Mouse (Mus musculus): Measurements from ENCODE around the gene Dazap2. TPM values are rescaled to one million over a fixed set of nuclear protein-coding genes. Genes with fewer than 3 reads are reported as not detected.

The Dazap2 gene
- polyA plus RNA-seq, 3 experiments from 2014 or later = 722 to 762 (median 736) TPM

DNA sequence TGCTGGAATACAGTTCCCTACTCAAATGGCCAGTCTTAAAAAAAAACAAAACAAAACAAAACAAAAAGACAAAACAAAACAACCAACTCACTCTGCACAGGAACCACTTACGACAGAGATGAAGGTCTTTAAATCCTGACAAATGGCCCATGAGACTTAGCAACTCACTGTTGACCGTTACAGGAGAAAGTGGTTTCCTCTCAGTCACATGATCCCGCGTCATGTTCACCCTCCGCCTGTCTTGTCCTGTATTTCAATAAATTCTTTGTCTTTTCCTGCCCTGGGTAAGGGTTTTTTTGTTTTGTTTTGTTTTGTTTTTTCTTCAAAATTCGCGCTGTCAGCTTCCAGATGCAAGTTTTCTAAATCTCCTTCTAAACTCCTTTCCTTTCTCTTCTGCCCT is 3.2 kb upstream of the Dazap2 start:
- no peak for ATAC-seq

DNA sequence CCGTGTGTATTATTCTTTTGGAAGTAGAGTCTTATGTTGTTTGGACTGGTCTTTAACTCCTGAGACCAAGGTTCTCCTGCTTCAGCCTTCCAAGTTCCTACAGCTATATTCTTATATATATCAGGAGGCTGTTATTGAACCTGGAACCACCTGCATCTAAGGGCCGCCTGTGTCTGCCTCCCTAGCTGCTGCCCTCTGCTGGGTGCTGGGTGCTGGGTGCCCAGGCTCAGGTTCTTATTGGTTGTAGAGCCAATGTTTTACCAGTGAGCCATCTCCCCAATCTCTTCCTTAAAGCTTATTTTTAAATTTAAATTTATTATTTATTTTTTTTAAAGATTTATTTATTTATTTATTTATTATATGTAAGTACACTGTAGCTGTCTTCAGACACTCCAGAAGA is 2.7 kb upstream of the Dazap2 start:
- no peak for ATAC-seq

DNA sequence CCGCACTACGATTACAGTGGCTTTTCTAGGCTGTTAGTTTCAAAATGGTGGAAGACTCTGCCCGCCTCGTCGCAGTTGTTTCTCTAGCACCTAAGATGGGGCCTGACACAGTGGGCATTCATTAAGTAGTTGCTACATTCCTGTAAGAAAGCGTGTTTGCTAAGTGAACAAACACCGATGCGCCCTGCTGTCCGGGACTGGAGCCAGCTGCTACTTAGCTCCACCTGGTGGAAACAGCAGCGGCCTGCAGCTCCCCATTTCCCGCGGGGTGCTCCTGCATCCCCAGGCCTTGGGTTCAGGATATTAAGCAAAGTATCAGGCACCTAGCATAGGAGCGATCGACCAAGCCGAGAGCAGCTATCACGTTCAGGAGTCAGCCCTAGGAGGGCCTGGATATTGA is 1.6 kb upstream of the Dazap2 start:
- ATAC-seq = peak; percentile 16

DNA sequence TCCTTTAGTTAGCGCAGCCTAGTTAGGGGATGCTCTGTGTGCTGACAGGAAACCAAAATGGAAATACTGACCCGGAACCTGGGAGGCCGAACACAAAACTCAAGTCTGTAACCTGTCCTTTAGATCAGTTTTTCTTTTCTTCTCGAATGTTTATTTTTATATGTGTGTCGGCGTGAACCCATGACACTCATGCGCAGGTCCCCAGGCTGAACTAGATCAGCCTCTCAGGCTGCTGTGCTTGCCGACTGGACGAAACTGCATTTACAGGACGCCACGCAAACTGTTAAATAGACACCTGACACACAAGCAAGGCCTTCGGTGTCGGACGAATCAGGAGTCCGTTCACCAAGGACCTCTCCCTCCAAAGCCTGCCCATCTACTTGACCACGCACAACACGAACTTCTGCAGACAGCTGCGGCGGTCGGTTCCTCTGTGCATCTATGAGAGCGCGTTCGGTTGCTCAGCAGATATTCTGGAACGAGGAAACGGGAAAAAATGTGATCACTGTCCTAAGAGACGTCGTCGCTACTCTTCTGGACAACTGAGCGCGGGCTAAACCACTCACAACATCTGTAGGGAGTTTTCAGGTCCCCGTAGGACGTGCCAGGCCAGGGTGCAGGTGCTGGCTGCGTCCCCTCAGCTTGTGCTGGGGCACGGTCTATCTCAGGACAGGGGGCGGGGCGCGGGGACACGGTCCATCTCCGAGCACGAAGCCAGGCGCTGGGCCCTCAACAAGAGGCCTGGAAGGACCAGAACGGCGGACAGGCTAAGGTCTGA is 742 bp upstream of the Dazap2 start:
- peak; percentile 17 for ATAC-seq

DNA sequence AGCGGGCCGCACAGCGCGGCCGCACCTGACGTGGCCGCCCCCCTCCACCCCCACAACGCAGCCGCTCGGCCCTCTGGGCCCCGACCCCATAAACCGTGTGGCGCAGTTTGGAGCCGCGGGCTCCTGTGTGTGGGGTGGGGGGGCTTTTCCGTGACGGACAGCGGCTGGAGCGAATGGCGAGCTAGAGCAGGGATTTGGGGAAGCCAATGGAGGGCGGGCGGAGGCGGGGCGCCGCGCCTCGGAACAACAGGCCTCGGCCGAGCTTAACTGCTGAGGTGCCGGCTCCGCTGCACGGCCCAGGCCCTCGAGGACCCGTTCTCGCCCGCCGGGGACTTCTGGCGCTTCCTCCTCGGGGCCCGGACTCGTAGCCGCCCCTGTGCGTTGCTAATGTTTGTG is 674 bp downstream of the Dazap2 start:
- peak; percentile 39 for ATAC-seq

DNA sequence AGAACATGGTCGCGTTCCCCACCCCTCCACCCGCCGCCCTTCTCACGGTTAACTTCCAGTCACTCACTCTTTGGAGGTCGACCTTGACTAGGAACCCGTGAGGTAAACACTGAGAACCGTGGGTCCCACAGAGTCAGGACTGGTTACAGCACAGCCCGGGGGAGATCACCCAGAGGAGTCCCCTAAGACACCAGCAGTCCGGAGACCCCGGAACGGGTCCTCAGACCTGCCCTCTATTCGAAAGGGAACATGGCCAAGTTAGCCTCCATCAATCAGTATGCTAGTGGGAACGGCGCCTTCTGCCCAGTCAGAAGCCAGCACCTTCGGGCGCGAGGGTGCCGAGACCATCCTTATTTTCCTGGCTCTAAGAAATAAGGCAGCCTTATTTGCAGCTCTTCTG is 1.1 kb downstream of the Dazap2 start:
- no peak for ATAC-seq

DNA sequence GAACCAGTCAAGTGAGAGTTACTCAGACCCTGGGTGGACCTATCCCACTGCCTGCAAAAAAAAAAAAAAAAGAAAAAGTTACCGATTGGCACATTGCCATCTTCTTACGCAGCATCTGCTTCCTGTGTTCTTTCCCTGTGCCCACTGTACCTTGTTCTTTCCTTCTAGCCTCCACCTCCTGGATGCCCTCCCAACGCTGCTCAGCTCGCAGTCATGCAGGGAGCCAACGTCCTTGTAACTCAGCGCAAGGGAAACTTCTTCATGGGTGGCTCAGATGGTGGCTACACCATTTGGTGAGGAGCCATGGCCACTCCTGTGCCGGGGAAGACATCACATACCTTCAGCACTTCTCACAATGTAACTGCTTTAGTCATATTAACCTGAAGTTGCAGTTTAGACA is 4.1 kb downstream of the Dazap2 start:
- no peak for ATAC-seq

DNA sequence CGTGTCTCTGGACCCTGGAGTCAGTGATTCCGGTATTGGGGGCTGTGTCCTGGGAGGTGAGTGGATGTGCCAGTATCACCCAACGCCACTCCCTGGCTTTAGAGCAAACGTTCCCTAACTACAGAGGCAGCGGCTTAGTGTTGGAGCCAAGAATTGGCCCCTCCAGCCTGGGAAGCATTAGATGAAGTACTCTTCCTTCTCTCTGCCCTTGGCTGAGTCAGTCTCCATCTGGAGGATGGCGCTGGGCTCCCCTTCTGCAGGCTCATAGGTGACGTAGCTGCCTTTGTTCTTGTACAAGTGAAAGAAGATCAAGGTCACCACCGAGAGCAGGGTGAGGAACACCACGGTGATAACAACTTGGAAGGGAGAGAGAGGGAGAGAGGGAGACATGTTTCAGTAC is 6.5 kb downstream of the Dazap2 start:
- ATAC-seq = peak; percentile 13

DNA sequence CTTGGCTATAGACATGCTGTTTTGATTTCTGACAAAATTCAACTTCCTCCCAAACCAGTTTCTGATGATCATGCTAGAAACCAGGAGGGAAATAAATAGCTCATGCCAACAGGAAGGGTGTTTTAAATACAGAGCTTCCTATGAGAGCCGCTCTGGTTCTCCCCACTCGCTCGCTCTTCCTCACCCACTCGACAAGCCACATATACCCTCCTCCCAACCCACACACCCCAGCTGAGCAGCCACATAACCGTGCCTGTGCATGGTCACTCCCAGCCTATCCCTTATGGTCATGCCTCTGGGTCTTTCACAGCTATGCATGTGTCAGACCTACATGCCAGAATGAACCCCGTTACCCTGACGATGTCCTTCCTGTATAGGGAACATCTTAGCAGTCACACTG is 7.0 kb downstream of the Dazap2 start:
- peak; percentile 22 for ATAC-seq

DNA sequence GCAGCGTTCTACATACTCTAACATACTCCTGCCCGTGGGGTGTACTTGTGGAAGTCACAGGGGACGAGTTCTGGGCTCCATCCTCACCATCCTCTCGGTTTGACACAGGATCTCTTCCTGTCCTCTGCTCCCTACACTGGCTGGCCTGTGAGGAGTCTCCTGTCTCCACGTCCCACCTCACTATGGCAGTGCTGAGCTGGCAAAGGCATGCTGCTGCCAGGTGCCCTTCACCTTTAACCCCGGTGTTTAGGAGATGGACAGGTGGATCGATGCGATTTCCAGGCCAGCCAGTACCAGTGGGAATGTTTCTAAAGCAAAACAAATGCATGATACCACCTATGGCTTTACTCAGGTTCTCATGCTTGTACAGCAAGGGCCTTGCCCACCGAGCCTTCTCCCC is 8.6 kb downstream of the Dazap2 start:
- no peak for ATAC-seq

DNA sequence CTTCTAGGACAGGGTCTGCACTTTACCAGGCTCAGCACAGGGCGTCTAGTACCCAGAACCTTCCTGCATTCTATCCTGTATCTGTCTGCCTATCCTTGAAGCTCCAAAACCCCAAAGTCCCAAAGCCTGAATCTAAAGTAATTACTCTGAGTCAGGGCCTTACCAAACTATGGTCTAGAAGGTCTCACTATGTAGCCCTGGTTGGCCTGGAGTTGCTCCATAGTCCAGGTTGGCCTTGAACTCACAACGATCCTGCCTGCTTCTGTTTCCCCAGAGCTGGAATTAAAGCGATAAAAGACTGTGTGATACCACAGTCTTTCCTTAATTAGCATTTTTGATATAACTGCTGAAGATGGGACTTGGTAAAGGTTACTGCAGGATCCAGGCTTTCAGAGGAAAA is 9.3 kb downstream of the Dazap2 start:
- no peak for ATAC-seq

DNA sequence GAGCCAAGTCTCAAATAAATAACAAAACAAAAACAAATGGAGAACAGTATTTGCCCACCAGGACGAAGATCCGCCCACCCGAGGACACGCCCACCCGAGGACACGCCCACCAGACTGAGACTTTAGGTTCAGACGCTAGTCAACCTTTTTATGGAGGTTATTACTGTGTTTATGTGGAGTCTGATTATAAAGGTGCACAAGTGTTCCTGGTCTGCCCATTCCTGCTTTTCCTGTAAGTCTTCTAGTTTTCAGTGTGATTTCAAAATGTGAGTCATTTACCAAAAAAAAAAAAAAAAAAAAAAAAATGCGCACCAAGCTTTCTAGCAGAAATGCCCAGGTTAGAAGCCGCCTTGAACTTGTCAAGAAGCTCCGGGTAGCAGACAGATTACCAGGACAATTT is 12.1 kb downstream of the Dazap2 start:
- ATAC-seq = no peak

DNA sequence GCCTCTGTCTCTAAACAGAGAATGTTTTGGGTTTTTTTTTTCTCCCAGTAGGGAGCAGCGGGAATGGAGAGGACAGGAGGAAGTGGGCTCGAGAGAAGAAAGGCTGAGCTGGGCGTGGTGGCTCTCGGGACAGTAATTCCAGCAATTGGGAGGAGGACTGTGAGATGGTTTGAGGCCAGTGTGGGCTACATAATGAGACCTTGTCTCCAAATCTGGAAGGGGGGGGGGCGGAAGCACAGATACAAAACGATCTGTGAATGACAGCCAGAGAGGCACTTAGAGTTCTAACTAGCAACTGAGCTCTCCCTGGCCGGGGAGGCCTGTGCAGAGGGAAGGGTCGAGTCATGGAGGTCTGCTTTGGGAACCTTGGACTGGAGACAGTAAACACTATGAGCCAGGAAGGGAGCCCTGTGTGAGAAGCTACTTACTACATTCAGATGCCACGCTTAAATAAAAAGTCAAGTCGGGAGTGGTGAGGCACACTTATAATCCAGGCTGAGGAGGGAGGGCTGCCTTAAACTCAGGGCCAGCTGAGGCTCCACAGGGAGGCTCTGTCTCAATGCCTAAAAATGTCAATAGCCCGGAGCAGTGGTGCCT is 12.7 kb downstream of the Dazap2 start:
- no peak for ATAC-seq

DNA sequence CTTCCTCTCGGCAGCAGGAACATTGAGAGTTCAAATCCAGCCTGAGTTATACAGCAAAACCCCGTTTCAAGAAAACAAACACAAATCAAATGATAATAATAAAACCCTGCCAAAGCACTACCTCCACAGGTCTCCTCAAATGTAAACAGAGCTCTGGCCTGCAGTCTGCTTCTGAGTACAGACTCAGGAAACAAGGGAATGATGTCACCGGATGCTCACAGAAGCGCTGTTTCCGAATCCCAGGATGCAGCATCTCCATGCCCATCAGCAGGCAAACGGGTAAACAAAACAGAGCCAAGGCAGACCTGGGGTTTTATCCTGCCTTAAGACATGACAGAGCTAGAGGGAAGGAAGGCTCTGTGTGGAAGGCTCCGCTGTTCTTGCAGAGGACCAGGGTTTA is 13.6 kb downstream of the Dazap2 start:
- no peak for ATAC-seq

DNA sequence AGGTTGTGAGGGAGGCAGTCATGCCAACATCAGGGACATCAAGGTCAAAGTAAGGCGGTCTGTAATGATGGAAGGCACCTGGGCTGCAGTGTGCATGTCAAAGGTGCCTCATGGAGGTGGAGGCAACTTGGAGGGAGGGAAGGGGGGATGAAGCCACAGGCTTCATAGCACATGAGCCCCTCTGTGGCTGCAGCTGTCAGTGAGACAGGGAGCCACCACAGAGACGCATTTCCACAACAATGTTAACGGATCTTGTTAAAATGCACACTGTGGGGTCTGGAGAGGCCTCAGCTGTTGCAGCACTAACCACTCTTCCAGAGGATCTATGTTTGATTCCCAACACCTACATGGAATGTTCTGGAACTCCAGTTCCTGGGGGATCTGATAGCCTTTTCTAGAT is 15.0 kb downstream of the Dazap2 start:
- ATAC-seq = no peak

DNA sequence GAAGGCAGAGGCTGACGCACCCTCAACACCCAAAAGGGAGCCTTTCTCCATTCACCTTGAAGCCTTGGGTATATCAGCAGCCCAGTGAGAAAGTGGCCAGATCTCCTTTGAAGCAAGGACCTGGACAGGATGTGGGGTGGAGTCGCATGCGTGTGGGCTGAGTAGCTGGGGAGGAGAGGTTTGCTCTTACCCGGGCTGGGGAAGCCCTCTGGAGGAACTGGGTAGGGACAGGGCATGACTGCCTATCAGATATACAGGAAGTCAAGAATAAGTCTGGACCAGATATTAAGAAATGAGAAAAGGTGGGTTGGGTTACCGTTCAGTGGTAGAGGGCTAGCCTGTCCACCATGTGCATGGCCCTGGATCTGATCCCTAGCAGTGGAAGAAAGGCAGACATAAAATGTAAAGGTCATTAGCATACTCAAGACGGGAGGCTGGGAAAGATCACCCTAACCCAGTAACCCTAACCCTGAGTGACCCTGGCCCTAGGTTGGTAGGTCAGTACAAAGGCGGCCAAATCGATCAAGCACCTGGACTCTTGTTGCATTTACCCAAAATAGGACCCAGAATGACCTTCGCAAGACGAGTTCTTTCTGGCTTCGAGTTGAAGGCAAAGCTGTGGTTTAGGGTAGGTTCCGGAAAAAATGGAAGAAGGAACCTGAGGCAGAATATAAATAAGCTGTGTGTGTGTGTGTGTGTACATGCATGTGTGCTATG is 16.5 kb downstream of the Dazap2 start:
- ATAC-seq = no peak

DNA sequence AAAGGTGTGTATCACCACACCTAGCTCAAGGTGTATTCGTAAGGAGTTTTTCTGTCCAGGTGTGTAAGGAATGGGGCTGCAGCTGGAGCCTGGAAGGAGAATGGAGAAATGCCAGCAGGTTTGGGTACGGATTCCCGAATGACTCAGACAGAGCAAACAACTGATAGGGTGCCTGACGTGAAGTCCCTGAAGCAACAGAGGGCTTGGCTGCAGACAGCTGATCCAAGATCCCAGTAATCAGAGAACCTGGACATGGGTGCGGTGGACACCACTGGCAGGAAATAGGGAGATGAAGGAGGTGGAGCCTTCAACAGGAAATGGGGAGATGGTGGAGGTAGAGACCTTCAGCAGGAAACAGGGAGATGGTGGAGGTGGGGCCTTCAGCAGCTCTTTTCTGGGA is 17.2 kb downstream of the Dazap2 start:
- ATAC-seq = no peak

DNA sequence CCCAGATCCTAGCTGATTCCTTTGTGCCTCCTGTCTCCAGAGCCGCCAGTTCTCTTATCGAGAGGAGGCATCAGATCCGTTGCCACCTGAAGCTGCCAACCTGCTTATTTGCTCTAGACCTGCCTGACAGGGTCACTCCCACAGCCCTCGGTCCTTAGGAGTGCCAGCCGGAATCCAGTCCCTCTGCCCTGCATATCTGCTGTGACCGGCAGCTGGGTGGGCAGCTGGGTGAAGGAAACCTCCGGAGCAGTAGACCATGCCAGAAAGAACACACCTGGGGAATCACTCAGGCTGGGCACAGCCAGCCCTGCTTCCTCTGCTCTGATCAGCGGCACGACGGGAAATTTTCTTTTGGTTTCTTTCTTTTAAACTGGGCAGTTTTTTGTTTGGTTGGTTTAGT is 18.2 kb downstream of the Dazap2 start:
- no peak for ATAC-seq

DNA sequence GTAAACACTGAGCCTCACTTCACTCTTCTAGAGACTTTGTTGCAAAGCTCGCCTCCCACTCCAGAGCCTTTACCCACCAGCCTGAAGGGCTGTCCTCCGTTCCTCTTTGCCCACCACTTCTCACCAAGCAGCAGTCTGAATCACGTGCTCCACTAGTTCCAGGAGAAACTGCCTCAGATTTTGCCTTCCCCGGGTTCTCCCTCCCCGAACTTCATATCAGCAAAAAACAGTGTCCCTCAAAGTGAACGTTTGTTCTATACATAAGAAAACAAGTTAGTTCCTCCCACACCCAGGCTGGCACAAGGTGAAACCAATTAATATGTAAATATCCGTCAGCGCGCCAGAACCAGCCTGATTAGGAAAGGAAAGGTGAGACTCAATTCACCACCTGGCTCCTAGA is 20.1 kb downstream of the Dazap2 start:
- no peak for ATAC-seq

DNA sequence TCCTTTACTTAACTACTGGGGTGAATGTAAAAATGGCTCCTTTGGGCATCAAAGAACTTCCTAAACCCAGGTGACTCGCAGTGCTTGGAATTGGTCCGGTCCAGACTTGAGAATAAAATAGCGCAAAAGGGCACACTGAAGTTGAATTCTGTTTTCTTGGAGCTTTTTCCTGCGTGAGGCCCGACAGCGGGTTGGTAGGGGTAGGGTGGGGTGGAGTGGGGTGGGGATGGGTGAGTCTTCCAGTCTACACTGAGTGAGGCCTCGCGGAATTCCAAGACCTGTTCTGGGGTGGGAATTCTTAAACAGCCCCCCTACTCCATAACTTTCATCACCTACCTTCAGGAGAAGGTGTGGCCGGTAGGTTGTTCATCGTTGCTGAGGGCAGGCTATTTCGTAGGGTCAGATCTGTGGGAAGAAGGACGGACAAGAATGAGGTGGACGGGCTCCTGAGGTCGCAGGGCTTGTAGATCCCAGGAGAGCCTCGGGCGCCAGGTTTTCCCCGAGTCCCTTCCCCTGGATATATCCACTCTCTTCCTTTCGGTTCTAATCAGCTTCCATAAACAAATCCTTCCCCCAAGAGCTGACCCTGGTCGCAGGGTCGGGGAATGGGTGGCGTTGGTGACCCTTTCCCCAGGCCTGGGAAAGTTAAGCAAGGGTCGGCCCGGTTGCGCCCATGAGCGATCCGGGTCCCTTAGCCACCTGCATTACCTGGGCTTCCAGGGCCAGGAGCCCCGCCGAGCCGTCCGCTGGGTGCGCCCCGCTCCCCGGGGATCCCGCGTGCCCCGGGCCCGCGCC is 20.9 kb downstream of the Dazap2 start:
- ATAC-seq = no peak

DNA sequence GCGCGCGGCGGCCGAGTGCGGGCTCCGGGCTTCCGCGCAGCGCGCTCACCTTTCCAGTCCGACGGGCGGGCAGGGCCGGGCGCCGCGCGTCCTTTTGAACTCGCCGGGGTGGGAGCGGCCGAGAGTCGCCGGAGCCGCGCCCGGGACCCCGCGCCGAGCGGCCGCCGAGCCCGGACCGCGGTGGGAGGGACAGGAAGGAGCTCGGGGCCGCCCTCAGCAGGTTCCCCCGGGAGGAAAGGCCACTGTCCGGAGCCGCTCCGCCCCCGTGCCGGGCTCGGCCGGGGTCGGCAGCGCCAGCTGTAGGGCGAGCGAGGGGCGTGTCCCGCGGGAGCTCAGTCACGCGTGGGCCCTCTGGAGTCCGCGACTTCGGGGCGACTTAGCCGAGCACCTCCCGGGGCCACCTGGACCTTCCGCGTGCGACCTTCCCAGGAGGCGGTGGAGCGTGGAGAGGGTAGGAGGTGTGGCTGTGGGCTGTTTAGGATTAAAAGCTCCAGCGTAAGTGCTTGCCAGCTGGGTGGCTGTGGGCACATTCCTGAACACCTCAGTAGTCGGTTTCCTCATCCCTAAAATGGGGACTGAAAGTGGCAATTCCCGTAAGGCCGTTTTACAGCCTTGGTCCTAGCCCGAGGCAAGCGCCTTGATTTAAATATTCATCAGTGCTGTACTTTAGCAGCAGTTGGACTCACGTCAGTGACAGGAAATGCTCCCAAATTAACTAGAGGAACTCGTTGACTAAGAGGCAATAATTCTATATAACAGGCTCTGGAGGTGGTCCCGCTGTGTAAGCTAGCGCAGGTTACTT is 21.8 kb downstream of the Dazap2 start, which contains the start of gene Smagp:
Smagp (minus strand) TSS at position 241 of the 802 bp plus-strand sequence.
- peak; percentile 43 for ATAC-seq

DNA sequence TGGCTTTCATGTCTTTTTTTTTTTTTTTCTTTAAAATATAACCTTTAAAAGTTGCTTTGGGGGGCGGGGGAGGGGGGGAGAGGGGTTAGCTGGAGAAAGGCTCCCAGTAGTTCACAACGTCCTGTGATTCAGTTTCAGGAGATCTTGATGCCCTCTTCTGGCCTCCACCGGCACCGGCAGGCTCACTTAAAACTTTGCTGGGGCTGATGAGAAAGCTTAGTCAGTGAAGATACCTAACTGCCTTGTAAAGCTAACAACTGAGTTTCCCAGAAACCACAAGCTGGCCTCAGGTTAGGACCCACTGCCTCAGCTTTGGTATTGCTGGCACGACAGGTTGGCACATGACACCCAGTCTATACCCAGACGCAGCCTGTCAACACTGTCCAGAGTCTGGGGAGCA is 22.5 kb downstream of the Dazap2 start:
- ATAC-seq = peak; percentile 57

All from inflammation-experienced regulatory T-cells, adult 6 months (primary cell).